Mouse (Mus musculus) cerebellum, postnatal 10 days (tissue): ENCODE measurements around the gene Ppp4r3b.

Experiments used
- DNase-seq, 2 experiments: peaks; one replicate each; pipeline ENCODE4 v3.0.0; 2021; ENCODE audit warnings: mixed read lengths in 2 of 2

Ppp4r3b gene

DNA sequence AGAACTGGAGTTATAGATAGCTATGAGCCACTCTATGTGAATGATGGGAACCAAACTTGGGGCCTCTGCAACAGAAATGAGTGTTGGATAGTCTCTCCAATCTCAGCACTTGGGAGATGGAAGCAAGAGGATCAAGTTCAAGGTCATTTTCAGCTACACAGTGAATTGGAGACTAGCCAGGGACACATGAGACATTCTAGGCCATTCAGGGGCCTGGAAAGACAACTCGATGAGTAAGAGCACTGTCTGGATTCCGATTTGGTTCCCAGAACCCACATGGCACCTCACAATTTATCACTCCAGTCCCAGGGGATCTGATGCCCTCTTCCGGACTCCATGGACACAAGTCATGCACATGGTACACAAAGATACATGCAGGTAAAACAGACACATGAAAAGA, 65.9 kb downstream of the Ppp4r3b start:
- no peak for DNase-seq

DNA sequence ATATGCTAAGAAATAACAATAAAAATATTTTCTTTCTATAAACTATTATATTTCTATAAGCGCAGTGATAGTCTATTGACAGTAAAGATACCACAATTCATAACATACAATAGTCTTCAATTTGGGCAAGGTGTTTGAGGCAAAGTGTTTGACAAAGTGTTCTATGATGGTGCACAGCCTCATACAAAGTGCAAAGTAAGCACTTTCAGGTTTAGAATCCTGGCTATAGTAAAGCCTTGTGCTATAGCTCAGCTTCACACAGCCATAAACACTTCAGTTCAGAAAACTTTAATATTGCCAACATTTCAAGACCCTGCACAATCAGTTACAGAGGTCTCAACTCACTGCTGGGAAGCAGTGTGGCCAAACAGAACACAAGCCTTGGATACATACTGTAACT, 66.7 kb downstream of the Ppp4r3b start:
- DNase-seq, result no peak

DNA sequence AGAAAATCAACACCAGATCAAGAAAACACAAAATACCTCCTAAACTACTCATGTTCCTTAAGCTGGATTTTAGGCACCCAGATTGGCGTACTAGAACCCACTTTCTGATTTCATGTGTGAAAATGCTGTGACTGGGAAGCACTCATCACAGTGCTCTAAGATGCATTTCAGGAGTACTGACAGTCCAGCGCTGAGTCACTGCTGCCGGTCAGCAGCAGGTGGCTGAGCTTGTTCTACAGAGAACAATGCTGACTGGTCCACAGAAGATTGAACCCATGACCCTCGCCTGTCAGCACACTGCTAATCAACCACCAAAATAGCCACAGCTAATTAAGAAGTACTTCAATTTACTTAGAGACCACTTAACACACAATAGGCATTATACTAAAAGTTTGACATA, 69.3 kb downstream of the Ppp4r3b start:
- no peak for DNase-seq

DNA sequence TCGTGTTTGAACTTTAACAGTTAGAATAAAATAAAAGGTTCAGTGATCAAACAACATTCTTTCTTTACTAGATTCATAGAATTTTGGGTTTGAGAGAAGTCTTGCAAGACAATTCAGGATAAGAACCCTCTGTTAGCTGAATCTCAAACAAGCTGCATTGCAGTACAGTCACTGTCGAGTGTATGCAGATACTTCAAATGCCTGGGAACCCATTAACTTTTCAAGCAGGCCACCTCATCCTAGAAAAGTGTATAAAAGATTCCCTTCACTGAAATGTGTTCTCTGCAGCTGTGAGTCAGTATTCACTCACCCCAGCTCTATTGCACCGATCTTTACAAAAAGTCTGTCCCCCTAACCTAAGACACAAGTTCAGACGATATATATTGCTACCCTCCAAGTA, 73.3 kb downstream of the Ppp4r3b start:
- no peak for DNase-seq

DNA sequence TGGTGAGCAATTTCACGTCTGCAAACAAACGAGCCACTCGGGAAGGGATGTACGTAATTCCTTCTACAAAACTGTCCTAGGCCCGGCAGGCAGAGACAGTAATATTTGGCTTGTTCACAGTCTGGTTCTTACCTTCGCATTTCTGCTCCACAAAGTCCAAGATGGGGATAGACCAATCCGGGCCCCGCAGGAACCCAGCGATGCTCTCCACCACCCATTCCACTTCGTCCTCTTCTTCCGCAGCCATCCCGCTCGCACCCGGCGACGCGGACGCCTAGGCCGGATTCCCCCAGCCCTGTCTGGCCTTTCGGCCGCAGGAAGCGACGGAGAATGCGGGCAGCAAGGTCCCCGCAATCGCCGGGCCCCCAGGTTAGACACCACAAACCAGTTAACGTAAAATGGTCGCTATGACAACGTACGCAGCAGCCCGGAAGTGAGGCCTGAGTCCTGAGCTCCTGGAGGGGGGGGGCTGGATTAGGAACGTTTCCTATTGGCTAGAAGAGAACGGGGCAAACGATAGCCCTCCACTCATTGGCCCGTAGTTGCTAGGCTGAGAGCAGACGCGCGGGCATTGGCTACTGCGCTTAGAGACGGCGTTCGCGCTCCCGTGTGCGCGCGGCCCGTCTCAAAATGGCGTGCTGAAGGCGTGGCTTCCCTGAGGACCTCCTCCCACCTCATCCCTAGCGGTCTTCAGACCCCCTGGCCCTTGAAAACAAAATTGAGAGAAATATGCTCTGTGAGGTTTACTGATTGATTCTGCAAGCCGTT, 74.4 kb downstream of the Ppp4r3b start, which contains the start of gene Cfap36:
Gene Cfap36, minus strand, starts transcription at position 527 of the 768 bp plus-strand sequence.
- DNase-seq, result peak; percentile 94 to 96

DNA sequence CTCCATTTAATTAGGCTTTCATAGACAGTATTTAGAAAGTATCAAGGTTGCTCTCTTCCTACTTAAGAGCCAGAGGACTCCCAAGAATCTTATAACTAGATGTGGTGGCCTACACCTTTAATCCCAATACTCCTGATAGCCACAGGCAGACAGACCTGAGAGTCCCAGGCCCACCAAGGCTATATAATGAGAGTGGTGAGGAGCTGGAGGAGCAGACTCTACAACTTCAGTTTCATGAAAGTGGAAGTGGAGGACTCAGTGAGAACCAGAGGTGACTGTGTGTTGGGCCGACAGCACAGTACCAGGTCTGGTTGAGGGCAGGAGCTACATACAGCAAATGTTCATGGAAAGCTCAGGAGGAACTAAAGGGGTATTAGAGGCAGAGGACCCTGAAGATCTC, 75.0 kb downstream of the Ppp4r3b start:
- peak in 1 of 2 experiments; percentile 5 for DNase-seq

DNA sequence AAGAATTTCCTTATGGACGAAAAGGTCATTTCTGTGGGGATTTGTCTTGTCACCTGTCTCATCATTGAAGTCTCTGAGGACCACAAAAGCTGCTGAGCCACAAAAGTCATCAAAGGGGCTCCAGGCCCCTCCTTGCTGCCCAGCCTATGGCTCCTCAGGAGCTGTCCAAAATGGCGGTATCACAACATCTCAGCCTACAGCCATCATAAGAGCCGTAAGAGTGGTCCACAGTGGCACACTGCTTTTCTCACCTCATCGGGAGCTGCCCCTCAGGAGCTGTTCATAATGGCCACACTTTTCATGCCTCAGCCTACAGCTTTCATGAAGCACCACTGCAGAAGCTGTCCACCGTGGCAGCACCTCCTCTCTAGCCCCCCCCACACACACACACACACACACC, 75.7 kb downstream of the Ppp4r3b start:
- DNase-seq, result no peak

DNA sequence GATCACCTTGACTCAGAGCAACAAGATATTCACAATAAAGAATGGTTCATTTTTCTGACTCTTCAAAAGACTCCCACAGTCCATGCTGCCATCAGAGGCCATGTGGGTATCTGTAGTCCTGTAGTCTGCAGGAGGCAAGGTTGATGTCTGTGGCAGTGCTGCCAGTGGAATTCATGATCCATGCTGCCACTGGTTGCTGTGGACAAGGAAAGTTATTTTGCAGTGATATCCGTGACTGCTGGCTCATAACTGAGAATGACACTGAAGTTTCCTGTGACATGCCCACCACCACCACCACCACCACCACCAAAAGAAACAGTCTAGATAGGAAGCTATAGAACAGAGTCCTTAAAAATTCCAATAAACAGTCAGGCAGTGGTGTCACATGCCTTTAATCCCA, 82.0 kb downstream of the Ppp4r3b start:
- DNase-seq, result no peak

DNA sequence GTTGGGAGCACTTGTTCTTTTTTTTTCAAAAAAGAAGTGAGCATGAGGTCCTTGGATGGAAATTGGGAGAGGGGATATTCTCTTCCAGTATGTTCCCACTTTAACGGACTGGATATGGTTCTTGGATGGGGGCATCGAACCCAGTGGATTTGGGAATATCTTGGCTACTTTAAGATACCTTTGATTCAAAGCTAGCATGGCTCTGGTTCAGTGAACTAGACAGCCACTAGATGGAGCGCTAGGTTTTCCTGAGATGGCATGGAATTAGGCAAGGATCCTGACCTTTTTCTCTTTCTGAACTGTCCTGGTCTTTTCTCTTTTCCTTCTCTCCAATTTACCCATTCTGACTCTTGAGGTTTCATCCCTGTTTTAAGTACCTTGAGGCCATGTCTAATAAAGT, 95.1 kb downstream of the Ppp4r3b start:
- peak; percentile 76 to 82 for DNase-seq
